ENCODE assay signal across 12 mouse cellular contexts in genomic region chr7:122800821-122801220, GRCm38 (mm10).
"Had no signal": no experiment of that assay in that cellular context is flagged by ENCODE, and none has a peak within 500 bp of the region (broad histone marks: within the 10 kb centered on the region; RNA-seq: fewer than 3 reads in every experiment).

No protein-coding gene starts in this region.

- H3K36me3 ChIP-seq: liver, embryonic 13.5 days; neural tube, embryonic 12.5 days; neural tube, embryonic 15.5 days; stomach, embryonic 15.5 days had no signal

- H3K27ac ChIP-seq: liver, embryonic 13.5 days; neural tube, embryonic 12.5 days; neural tube, embryonic 15.5 days; stomach, embryonic 15.5 days had no signal

- H3K4me1 ChIP-seq: liver, embryonic 13.5 days; neural tube, embryonic 12.5 days had no signal

- H3K4me3 ChIP-seq: liver, embryonic 13.5 days; neural tube, embryonic 12.5 days; neural tube, embryonic 15.5 days; stomach, embryonic 15.5 days had no signal

- H3K27me3 ChIP-seq: liver, embryonic 13.5 days; neural tube, embryonic 12.5 days; neural tube, embryonic 15.5 days; stomach, embryonic 15.5 days had no signal

- DNase-seq: kidney, postnatal 14 days; kidney, postnatal 4 days; liver, embryonic 13.5 days; lung, adult 2 months; lung, postnatal 14 days; lung, postnatal 4 days; right cerebral cortex, postnatal 14 days; spleen, adult 18-20 months; thymus, postnatal 25 days had no signal

- H3K9me3 ChIP-seq: liver, embryonic 13.5 days; neural tube, embryonic 12.5 days; neural tube, embryonic 15.5 days; stomach, embryonic 15.5 days had no signal
